Mouse (Mus musculus) intestine, postnatal 0 days (tissue): Measurements from ENCODE around the gene Tenm3. TPM values are rescaled to one million over a fixed set of nuclear protein-coding genes. Genes with fewer than 3 reads are reported as not detected.

Experiments used
- ATAC-seq: fragments of 200-750 bp; cut with Nextera tagmentation; 2 replicates; pipeline ENCODE4 v1.8.0; 2017; ENCODE audit warnings: mild to moderate bottlenecking, moderate TSS enrichment, moderate library complexity
- H3K27ac ChIP-seq: fragments of 300-500 bp; sonication (generic); 2 replicates; pipeline ENCODE4 v1.5.1; 2014; ENCODE audit warnings: mild to moderate bottlenecking, low read depth, low read length, moderate library complexity
- H3K27me3 ChIP-seq: fragments of 300-500 bp; sonication (generic); replicated peaks from 2 replicates; pipeline ENCODE4 v1.6.1; 2014; ENCODE audit warnings: low read length, mixed read lengths; ENCODE audit not compliant: control insufficient read depth, insufficient read depth
- H3K36me3 ChIP-seq: fragments of 300-500 bp; sonication (generic); 2 replicates; pipeline ENCODE4 v1.6.1; 2014; ENCODE audit warnings: mild to moderate bottlenecking, moderate library complexity; ENCODE audit not compliant: control insufficient read depth, insufficient read depth
- H3K4me1 ChIP-seq: fragments of 300-500 bp; sonication (generic); replicated peaks from 2 replicates; pipeline ENCODE4 v1.6.1; 2014; ENCODE audit warnings: antibody characterized with exemption, low read length, mixed read lengths; ENCODE audit not compliant: control insufficient read depth, insufficient read depth
- H3K4me2 ChIP-seq: fragments of 300-500 bp; sonication (generic); replicated peaks from 2 replicates; pipeline ENCODE4 v1.6.1; 2014; ENCODE audit warnings: low read depth, mild to moderate bottlenecking, moderate library complexity
- H3K4me3 ChIP-seq: fragments of 300-500 bp; sonication (generic); 2 replicates; pipeline ENCODE4 v1.5.1; 2014; ENCODE audit warnings: low read depth, low read length
- H3K9ac ChIP-seq: fragments of 300-500 bp; sonication (generic); 2 replicates; pipeline ENCODE4 v1.6.1; 2014; ENCODE audit warnings: mild to moderate bottlenecking, low read depth, low read length
- H3K9me3 ChIP-seq: fragments of 300-500 bp; sonication (generic); 2 replicates; pipeline ENCODE4 v1.6.1; 2016; ENCODE audit warnings: mixed run types; ENCODE audit not compliant: control insufficient read depth
- CTCF ChIP-seq: sonication (generic); IDR thresholded peaks from 2 replicates; pipeline ENCODE4 v1.5.1; 2016; ENCODE audit warnings: low read depth, mild to moderate bottlenecking, control low read depth, antibody characterized with exemption, moderate library complexity
- WGBS: fragments of 180-500 bp; shearing (Covaris S2); extraction: QIAGEN DNeasy Blood & Tissue Kit; methylation state at CpG from one replicate; pipeline ENCODE4 v1.1.7; 2014; 5-methylcytosine and 5-hydroxymethylcytosine counted together
- polyA plus RNA-seq: library from polyadenylated mRNA; unstranded; fragments of >200 nt; fragmentation: Nextera tagmentation; extraction: Ambion mirVana; gene quantifications from 2 replicates; pipeline ENCODE4 v1.2.1, GENCODE M21; 2015

Tenm3 gene
- polyA plus RNA-seq, 1 experiment from 2014 or later, result 5.3 TPM

DNA sequence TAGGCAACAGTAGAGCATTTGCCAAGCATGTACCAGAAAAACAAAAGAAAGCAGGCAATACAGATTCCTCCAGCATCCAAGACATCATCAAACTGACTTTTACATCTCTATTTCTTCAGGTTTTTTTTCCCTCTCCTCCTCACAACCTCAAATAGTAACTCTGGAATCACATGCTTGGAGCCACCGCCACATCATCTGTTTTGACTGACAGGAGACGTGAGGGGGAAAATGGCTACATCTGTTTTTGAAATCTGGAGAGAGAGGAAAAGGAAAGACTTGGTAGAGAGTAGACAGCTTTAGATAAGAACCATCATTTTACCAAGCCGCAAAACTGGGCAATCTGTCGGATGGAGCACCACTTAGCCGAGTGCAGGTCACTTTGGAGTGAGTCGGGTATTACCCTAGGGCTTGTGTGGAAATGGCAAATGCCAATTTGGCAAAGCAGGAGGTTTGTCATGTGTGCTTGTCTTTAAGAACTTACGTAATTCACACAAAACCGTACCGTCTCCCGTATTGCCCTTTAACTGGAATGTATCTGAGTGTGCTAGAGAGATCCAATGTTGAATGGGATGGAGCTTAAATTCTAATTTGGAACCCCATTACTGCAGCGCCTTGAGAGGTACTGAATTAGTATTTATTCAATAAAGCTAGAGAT lies 312.7 kb downstream of the Tenm3 start:
- H3K4me2 ChIP-seq, result no peak overlapping the region
- no peak for TF ChIP-seq CTCF
- H3K27ac ChIP-seq, result no peak overlapping the region
- no peaks in the 10 kb centered on the region for H3K27me3 ChIP-seq
- no peak overlapping the region for H3K4me3 ChIP-seq
- H3K4me1 ChIP-seq, result no peaks in the 10 kb centered on the region
- WGBS, result 93% methylated on average over 11 of the region's 11 CpGs
- no peaks in the 10 kb centered on the region for H3K36me3 ChIP-seq
- ATAC-seq, result no peak
- H3K9ac ChIP-seq, result no peak overlapping the region
- H3K9me3 ChIP-seq, result no peaks in the 10 kb centered on the region

DNA sequence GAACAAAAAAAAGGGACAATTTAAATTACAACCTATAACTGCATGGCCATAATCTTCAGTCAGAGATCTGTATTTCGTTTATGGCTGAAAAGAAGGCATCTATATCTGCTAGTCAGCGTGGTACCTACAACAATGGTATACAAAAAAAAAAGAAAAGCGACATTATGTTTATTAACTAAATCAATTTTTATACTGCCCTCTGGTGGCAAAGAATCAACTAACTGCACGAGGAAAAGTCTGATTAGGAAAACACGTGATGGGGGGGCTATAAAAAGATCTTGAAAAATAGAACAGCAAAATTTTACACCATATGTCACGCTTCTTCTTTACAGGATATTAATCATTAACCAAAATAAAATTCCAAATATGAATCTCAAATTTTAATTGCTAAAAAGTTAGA lies 316.3 kb downstream of the Tenm3 start:
- H3K9ac ChIP-seq, result no peak overlapping the region
- H3K27me3 ChIP-seq, result no peaks in the 10 kb centered on the region
- peak; percentile 56 for TF ChIP-seq CTCF
- no peak for ATAC-seq
- no peak overlapping the region for H3K4me2 ChIP-seq
- H3K36me3 ChIP-seq, result no peaks in the 10 kb centered on the region
- H3K27ac ChIP-seq, result no peak overlapping the region
- H3K4me1 ChIP-seq, result no peaks in the 10 kb centered on the region
- H3K4me3 ChIP-seq, result no peak overlapping the region
- H3K9me3 ChIP-seq, result no peaks in the 10 kb centered on the region
- WGBS, result 22% methylated on average over 6 of the region's 6 CpGs

DNA sequence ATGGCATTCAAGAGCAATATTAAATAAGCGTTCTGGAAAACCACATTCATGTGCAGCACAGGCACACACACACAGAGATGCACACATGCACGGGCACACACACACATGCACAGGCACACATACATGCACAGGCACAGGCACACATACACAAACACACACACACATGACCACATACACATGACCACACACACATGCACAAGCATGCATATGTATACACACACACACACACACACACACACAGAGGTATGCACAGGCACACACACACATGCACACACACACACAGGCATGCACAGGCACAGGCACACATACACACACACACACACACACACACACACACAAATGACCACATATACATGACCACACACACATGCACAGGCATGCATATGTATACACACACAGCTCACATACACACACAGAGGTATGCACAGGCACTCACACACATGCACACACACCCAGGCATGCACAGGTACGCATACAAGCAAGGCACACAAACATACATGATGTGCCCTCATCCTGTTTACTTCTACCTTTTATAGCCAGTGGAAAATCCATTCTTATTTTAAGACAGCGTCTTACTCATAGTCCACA lies 321.1 kb downstream of the Tenm3 start:
- TF ChIP-seq CTCF, result no peak
- H3K27me3 ChIP-seq, result no peaks in the 10 kb centered on the region
- H3K27ac ChIP-seq, result no peak overlapping the region
- H3K9ac ChIP-seq, result no peak overlapping the region
- H3K4me3 ChIP-seq, result no peak overlapping the region
- no peak for ATAC-seq
- H3K4me2 ChIP-seq, result no peak overlapping the region
- H3K36me3 ChIP-seq, result no peaks in the 10 kb centered on the region
- no peaks in the 10 kb centered on the region for H3K4me1 ChIP-seq
- WGBS, result 92% methylated on average over 4 of the region's 4 CpGs
- no peaks in the 10 kb centered on the region for H3K9me3 ChIP-seq

DNA sequence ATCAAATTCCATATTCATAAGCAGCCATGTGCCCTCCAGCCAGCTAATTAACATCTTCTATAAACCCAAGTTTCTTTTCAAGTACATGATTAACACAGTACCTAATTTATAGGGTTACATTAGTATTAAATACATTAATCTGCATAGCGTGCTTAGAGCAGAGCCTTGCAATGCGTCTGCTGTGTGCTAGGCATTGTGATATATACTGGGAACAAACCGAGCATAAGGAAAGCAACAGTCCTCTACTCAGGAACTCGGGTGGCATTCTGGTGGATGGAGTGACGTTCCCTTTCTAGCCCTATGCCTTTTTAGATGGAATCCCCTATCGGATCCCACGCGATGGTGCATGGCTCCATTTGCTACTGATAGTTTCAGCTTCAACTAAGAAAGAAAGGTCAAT lies 321.7 kb downstream of the Tenm3 start:
- no peaks in the 10 kb centered on the region for H3K36me3 ChIP-seq
- no peaks in the 10 kb centered on the region for H3K4me1 ChIP-seq
- no peak for ATAC-seq
- H3K27ac ChIP-seq, result no peak overlapping the region
- H3K9ac ChIP-seq, result no peak overlapping the region
- 90% methylated on average over 8 of the region's 8 CpGs for WGBS
- H3K4me2 ChIP-seq, result no peak overlapping the region
- no peaks in the 10 kb centered on the region for H3K27me3 ChIP-seq
- no peak overlapping the region for H3K4me3 ChIP-seq
- H3K9me3 ChIP-seq, result no peaks in the 10 kb centered on the region
- TF ChIP-seq CTCF, result no peak

- Histone ChIP-seq H3K9me3 (no peaks in the 10 kb centered on the region), H3K36me3 (no peaks in the 10 kb centered on the region), H3K4me1 (no peaks in the 10 kb centered on the region), H3K4me2 (no peak overlapping the region), H3K27ac (no peak overlapping the region), H3K4me3 (no peak overlapping the region), H3K27me3 (no peaks in the 10 kb centered on the region), H3K9ac (no peak overlapping the region)
- no peak for ATAC-seq
- no peak for TF ChIP-seq CTCF
These were observed 326.3 kb downstream of the Tenm3 start for GRCm38 (mm10) chr8:48517431-48517830.

DNA sequence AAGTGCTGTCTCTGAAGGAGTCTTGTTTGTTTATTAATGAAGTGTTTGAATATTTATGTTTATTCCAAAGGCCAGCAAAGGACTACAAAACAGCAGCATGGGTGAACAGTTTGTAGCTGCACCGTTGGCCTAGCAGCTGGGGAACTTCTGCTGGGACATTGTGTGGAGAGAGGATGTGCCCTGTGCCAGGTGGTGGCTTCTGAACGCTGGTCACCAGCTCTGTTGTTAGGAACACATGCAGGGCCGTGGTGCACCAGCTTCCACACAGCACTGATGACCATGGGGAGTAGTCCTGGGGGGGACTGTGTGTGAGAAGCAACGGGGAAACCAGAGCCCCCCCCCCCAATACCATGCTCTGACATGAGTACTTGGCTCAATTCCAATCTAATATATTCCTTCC lies 329.5 kb downstream of the Tenm3 start:
- Histone ChIP-seq H3K9me3 (no peaks in the 10 kb centered on the region), H3K27me3 (no peaks in the 10 kb centered on the region), H3K9ac (no peak overlapping the region), H3K4me3 (no peak overlapping the region), H3K27ac (no peak overlapping the region), H3K4me1 (no peaks in the 10 kb centered on the region), H3K36me3 (no peaks in the 10 kb centered on the region), H3K4me2 (no peak overlapping the region)
- no peak for ATAC-seq
- no peak for TF ChIP-seq CTCF
- WGBS, result 81% methylated on average over 4 of the region's 4 CpGs
